Mouse (Mus musculus) liver, embryonic 14.5 days (tissue): Measurements from ENCODE around the gene Stx12. TPM values are rescaled to one million over a fixed set of nuclear protein-coding genes. Genes with fewer than 3 reads are reported as not detected.

Source experiments
- ATAC-seq: fragments of 200-750 bp; cut with Nextera tagmentation; 2 replicates; pipeline ENCODE4 v1.8.0; 2017; ENCODE audit warnings: moderate number of reproducible peaks, mild to moderate bottlenecking, moderate library complexity; ENCODE audit not compliant: insufficient read depth
- DNase-seq, 3 experiments: peaks; one replicate each; pipeline ENCODE4 v3.0.0-alpha.2; 2012 to 2013; ENCODE audit warnings: low read depth in 3 of 3, low spot score in 3 of 3
- H3K27ac ChIP-seq: fragments of 300-500 bp; sonication (generic); 2 replicates; pipeline ENCODE4 v1.5.1; 2014; ENCODE audit warnings: moderate library complexity, mild to moderate bottlenecking, control low read depth, inconsistent platforms
- H3K27me3 ChIP-seq: fragments of 300-500 bp; sonication (generic); 2 replicates; pipeline ENCODE4 v1.6.1; 2014; ENCODE audit warnings: mild to moderate bottlenecking, low read length, moderate library complexity; ENCODE audit not compliant: control insufficient read depth, insufficient read depth
- H3K36me3 ChIP-seq: fragments of 300-500 bp; sonication (generic); replicated peaks from 2 replicates; pipeline ENCODE4 v1.6.1; 2014; ENCODE audit warnings: low read depth; ENCODE audit not compliant: control insufficient read depth, insufficient read depth
- H3K4me1 ChIP-seq, 2 experiments: fragments of 200-500 bp in 1 of 2; fragments of 300-500 bp in 1 of 2; sonication (generic) in 1 of 2; replicated peaks; 2 replicates each; pipeline ENCODE4 v1.6.1; 2012 to 2014; ENCODE audit warnings: antibody characterized with exemption in 1 of 2, inconsistent platforms in 1 of 2, low read length in 1 of 2; ENCODE audit not compliant: control insufficient read depth in 2 of 2, insufficient read depth in 2 of 2
- H3K4me2 ChIP-seq: fragments of 300-500 bp; sonication (generic); 2 replicates; pipeline ENCODE4 v1.6.1; 2014; ENCODE audit warnings: low read depth, mild to moderate bottlenecking, control low read depth, moderate library complexity
- H3K4me3 ChIP-seq, 2 experiments: fragments of 200-500 bp in 1 of 2; fragments of 300-500 bp in 1 of 2; sonication (generic) in 1 of 2; 2 replicates each; pipeline ENCODE4 v1.5.1; 2012 to 2014; ENCODE audit warnings: low read depth in 2 of 2, low read length in 2 of 2, mild to moderate bottlenecking in 2 of 2, control low read depth in 1 of 2, inconsistent platforms in 1 of 2, moderate library complexity in 1 of 2; ENCODE audit not compliant: insufficient read depth in 1 of 2
- H3K9ac ChIP-seq: fragments of 300-500 bp; sonication (generic); replicated peaks from 2 replicates; pipeline ENCODE4 v1.6.1; 2014; ENCODE audit warnings: mild to moderate bottlenecking, control low read depth, moderate library complexity
- H3K9me3 ChIP-seq: fragments of 300-500 bp; sonication (generic); 2 replicates; pipeline ENCODE4 v1.6.1; 2016; ENCODE audit warnings: low read length, mixed read lengths; ENCODE audit not compliant: control insufficient read depth
- CTCF ChIP-seq: IDR thresholded peaks from 2 replicates; pipeline ENCODE4 v1.5.1; 2016; ENCODE audit warnings: antibody characterized with exemption, low read depth, control low read depth
- EP300 ChIP-seq: IDR thresholded peaks from 2 replicates; pipeline ENCODE4 v1.6.1; 2016; ENCODE audit warnings: antibody characterized with exemption, low read depth
- WGBS: fragments of 180-500 bp; shearing (Covaris S2); extraction: QIAGEN DNeasy Blood & Tissue Kit; methylation state at CpG from one replicate; pipeline ENCODE4 v1.1.7; 2014; ENCODE audit not compliant: insufficient replicate concordance; 5-methylcytosine and 5-hydroxymethylcytosine counted together
- polyA plus RNA-seq, 2 experiments: library from polyadenylated mRNA; depleted of rRNA in 1 of 2; stranded (reverse) in 1 of 2; unstranded in 1 of 2; fragments of >200 nt; fragmentation: Nextera tagmentation in 1 of 2; extraction: Ambion mirVana in 1 of 2; gene quantifications; 2 replicates each; pipeline versions ENCODE4 v1.2.1 to v1.2.3; 2012 to 2014

The Stx12 gene
- polyA plus RNA-seq, 2 experiments = 12.9 to 16.9 TPM

DNA sequence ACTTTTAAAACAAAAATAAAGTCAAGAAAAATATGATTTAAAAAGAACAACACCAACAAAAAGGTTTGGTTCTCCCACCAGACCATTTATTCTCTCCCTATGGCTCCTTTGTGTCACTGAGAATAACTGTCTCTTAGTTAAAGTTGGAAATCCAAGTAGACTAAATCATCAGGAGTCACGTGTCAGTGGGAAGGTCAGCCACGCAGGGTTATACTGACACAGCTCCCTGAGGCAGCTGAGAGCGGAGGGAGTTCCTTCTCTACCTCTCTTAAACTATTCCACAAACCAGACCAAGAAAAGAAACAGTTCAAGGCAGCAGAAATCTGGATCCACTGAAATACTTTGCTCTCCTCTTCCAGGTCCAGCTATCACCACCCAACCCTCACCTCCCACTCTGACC lies 13.2 kb downstream of the Stx12 start:
- DNase-seq (no peak), ATAC-seq (no peak)
- H3K4me3 ChIP-seq = no peak overlapping the region
- peaks cover 5 to 19% of the 10 kb centered on the region in 2 experiments for H3K4me1 ChIP-seq
- no peaks in the 10 kb centered on the region for H3K9me3 ChIP-seq
- no peak overlapping the region for H3K27ac ChIP-seq
- H3K27me3 ChIP-seq = no peaks in the 10 kb centered on the region
- peaks cover 39% of the 10 kb centered on the region for H3K36me3 ChIP-seq
- H3K4me2 ChIP-seq = no peak overlapping the region
- no peak overlapping the region for H3K9ac ChIP-seq
- 86% methylated on average over 3 of the region's 3 CpGs for WGBS
- TF ChIP-seq EP300 (no peak), CTCF (no peak)

- no peak for ATAC-seq
- 83% methylated on average over 2 of the region's 2 CpGs for WGBS
- no peak overlapping the region for H3K4me2 ChIP-seq
- no peak overlapping the region for H3K4me3 ChIP-seq
- no peak for DNase-seq
- H3K36me3 ChIP-seq = peaks cover 58% of the 10 kb centered on the region
- H3K9ac ChIP-seq = no peak overlapping the region
- H3K9me3 ChIP-seq = no peaks in the 10 kb centered on the region
- no peak for TF ChIP-seq EP300
- no peak for TF ChIP-seq CTCF
- H3K4me1 ChIP-seq = peaks cover 0 to 7% of the 10 kb centered on the region in 2 experiments; a peak in 2 of 4 replicates
- no peak overlapping the region for H3K27ac ChIP-seq
- H3K27me3 ChIP-seq = no peaks in the 10 kb centered on the region
Observed at GRCm38 (mm10) chr4:132864856-132865255, 19.5 kb downstream of the Stx12 start.

DNA sequence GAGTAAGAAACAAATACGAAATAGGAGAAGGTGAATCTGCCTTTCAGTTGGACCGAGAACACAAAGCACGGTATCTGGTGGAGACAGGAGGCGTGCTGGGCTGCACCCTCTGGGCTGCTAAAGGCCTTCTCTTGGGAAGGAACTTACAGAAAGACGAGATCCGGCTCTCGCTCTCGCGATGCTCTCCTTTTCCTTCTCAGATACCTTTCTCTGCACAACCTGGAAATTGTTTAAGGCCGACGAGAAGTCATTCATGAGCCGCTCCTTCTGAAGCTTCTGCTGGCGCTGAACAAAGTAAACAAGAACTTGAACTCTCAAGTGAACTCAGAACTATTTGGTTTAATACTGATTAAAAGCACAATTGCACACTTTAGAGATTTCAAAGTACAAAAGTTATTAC lies 21.3 kb downstream of the Stx12 start:
- DNase-seq (no peak), ATAC-seq (no peak)
- no peak overlapping the region for H3K9ac ChIP-seq
- H3K9me3 ChIP-seq = no peaks in the 10 kb centered on the region
- peaks cover 59% of the 10 kb centered on the region for H3K36me3 ChIP-seq
- peaks cover 0 to 7% of the 10 kb centered on the region in 2 experiments; a peak in 2 of 4 replicates for H3K4me1 ChIP-seq
- no peaks in the 10 kb centered on the region for H3K27me3 ChIP-seq
- H3K4me2 ChIP-seq = no peak overlapping the region
- no peak overlapping the region for H3K4me3 ChIP-seq
- TF ChIP-seq CTCF = no peak
- 89% methylated on average over 13 of the region's 13 CpGs for WGBS
- no peak overlapping the region for H3K27ac ChIP-seq

DNA sequence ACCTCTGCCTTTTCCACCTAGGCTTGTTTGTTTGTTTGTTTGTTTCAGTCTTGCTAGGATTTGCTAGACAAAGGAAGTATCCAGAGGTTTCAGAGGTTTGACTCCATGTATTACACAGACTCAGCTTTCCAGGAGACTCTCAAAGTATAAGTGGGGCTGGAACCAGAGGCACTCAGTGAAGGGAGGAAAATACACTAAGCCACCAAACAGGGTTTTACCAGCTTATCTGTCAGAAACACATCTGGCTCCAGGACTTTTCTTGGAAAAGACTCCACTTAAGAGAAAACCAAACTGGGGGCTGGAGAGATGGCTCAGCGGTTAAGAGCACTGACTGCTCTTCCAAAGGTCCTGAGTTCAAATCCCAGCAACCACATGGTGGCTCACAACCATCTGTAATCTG lies 23.4 kb downstream of the Stx12 start:
- Histone ChIP-seq H3K36me3 (peaks cover 58% of the 10 kb centered on the region), H3K27me3 (no peaks in the 10 kb centered on the region), H3K9ac (no peak overlapping the region; the same call in 1 of the 2 replicates), H3K4me3 (no peak overlapping the region), H3K27ac (peak overlapping the region; percentile 14; the same call in 1 of the 2 replicates), H3K4me1 (peaks cover 0 to 7% of the 10 kb centered on the region in 2 experiments; a peak in 2 of 4 replicates), H3K9me3 (no peaks in the 10 kb centered on the region), H3K4me2 (peak overlapping the region; percentile 8; the same call in 1 of the 2 replicates)
- DNase-seq = peak in 1 of 3 experiments; percentile 41
- peak; percentile 57; the same call in 1 of the 2 replicates for ATAC-seq
- WGBS = 50% methylated on average over 1 of the region's 1 CpGs
- no peak for TF ChIP-seq CTCF

- no peak for DNase-seq
- TF ChIP-seq CTCF (no peak), EP300 (no peak)
- H3K27me3 ChIP-seq = no peaks in the 10 kb centered on the region
- ATAC-seq = no peak
- peak overlapping the region; percentile 76 for H3K9ac ChIP-seq
- peak overlapping the region in 1 of 2 experiments; percentile 80; a peak in 2 of 4 replicates for H3K4me3 ChIP-seq
- H3K4me2 ChIP-seq = peak overlapping the region; percentile 71
- peaks cover 6 to 9% of the 10 kb centered on the region in 2 experiments for H3K4me1 ChIP-seq
- 65% methylated on average over 1 of the region's 1 CpGs for WGBS
- peaks cover 14% of the 10 kb centered on the region for H3K36me3 ChIP-seq
- H3K9me3 ChIP-seq = no peaks in the 10 kb centered on the region
- H3K27ac ChIP-seq = peak overlapping the region; percentile 42; the same call in 1 of the 2 replicates
Observed at GRCm38 (mm10) chr4:132843705-132844071, 40.6 kb downstream of the Stx12 start.
